Comparison of ENCODE assay signal across 17 mouse cellular contexts in the genomic region with DNA sequence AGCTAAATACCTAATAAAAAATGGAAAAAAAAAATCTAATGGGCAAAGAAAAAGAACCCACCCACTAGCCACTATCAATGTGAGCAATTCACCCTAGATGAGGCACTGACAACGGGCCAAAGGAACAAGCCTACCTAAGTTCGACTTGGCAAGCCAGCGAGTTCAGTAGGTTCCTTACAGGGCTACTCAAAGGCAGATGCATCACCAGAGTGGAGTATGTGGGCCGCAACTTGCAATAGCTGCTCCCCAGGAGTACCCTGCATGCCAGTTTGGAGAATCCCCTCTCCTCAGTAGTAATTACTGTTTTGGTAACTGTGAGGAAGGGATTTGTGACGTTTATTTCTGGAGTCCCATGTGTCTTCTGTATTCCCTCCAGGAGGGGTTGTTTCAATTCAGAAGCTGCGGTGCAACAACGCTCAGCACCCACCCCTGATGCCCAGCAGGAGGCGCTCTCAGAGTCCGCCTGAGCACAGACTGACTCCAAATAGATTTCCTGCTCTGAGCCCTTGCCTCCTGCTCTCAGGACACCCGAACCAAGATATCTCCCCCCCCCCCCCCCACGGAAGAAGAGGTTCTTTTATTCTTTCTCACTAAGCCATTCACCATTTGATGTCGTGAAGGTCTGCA.
DNase-seq lines count a peak whose midpoint lies in the region; ATAC-seq and TF ChIP-seq lines count a peak whose summit lies in the region.
"Had no signal": no experiment of that assay in that cellular context is flagged by ENCODE, and none has a peak within 500 bp of the region (broad histone marks: within the 10 kb centered on the region; RNA-seq: fewer than 3 reads in every experiment).

No protein-coding gene starts in this region.

- H3K27me3 ChIP-seq in kidney, adult 2 months (replicated peaks; ENCODE audit: control insufficient read depth, insufficient read depth, low read length): no peaks in the 10 kb centered on the region
- H3K27me3 ChIP-seq in kidney, embryonic 14.5 days (ENCODE audit: control insufficient read depth, insufficient read depth, low read length): no peaks in the 10 kb centered on the region
- no peaks in the 10 kb centered on the region for H3K27me3 ChIP-seq in testis, adult 2 months (ENCODE audit: control insufficient read depth, insufficient read depth, low read length)
- H3K27me3 ChIP-seq: embryonic facial prominence, embryonic 12.5 days; Patski had no signal

- H3K36me3 ChIP-seq in kidney, adult 2 months (ENCODE audit: control insufficient read depth, insufficient read depth, low read length): no peaks in the 10 kb centered on the region
- no peaks in the 10 kb centered on the region for H3K36me3 ChIP-seq in kidney, embryonic 14.5 days (ENCODE audit: control insufficient read depth, insufficient read depth, low read length)
- H3K36me3 ChIP-seq in testis, adult 2 months (ENCODE audit: control insufficient read depth, insufficient read depth, low read length): no peaks in the 10 kb centered on the region
- H3K36me3 ChIP-seq: embryonic facial prominence, embryonic 12.5 days had no signal

- WGBS in kidney, adult 2 months: 77% methylated on average over 12 of the region's 12 CpGs
- WGBS in kidney, embryonic 14.5 days: 76% methylated on average over 12 of the region's 12 CpGs

- H3K4me1 ChIP-seq in kidney, adult 2 months (ENCODE audit: control insufficient read depth, insufficient read depth, low read length): no peaks in the 10 kb centered on the region
- 0 out of 2 replicates have a peak, but pooled peaks cover 7% of the 10 kb centered on the region for H3K4me1 ChIP-seq in kidney, embryonic 14.5 days (ENCODE audit: control insufficient read depth, insufficient read depth, low read length)
- H3K4me1 ChIP-seq in testis, adult 2 months (ENCODE audit: control insufficient read depth, insufficient read depth, low read length): no peaks in the 10 kb centered on the region
- H3K4me1 ChIP-seq: embryonic facial prominence, embryonic 12.5 days had no signal

- no peak for TF ChIP-seq POLR2A in kidney, adult 2 months (IDR thresholded peaks at IDR 0.05; ENCODE audit: low read depth, low read length)
- no peak for TF ChIP-seq POLR2A in testis, adult 2 months (IDR thresholded peaks at IDR 0.05; ENCODE audit: control insufficient read depth, low read depth, low read length)

- no peak overlapping the region for H3K4me3 ChIP-seq in kidney, adult 2 months (ENCODE audit: insufficient read depth, low read depth, low read length)
- no peak overlapping the region for H3K4me3 ChIP-seq in kidney, embryonic 14.5 days (ENCODE audit: low read length)
- H3K4me3 ChIP-seq in testis, adult 2 months (ENCODE audit: control insufficient read depth, low read depth, low read length): no peak overlapping the region
- H3K4me3 ChIP-seq: embryonic facial prominence, embryonic 12.5 days had no signal

- no peak for ATAC-seq in kidney, embryonic 14.5 days (ENCODE audit: low FRiP score, low TSS enrichment)
- ATAC-seq: Patski had no signal

- H3K9ac ChIP-seq in kidney, embryonic 14.5 days (ENCODE audit: low read depth, low read length): no peak overlapping the region
- H3K9ac ChIP-seq: embryonic facial prominence, embryonic 12.5 days had no signal

- H3K4me2 ChIP-seq in kidney, embryonic 14.5 days (replicated peaks; ENCODE audit: low read depth, low read length): no peak overlapping the region
- H3K4me2 ChIP-seq: embryonic facial prominence, embryonic 12.5 days had no signal

- H3K27ac ChIP-seq in kidney, adult 2 months (ENCODE audit: insufficient read depth, low read depth, low read length): no peak overlapping the region
- H3K27ac ChIP-seq in kidney, embryonic 14.5 days (ENCODE audit: low read depth, low read length): no peak overlapping the region
- no peak overlapping the region for H3K27ac ChIP-seq in testis, adult 2 months (ENCODE audit: control insufficient read depth, insufficient read depth, low read depth, low read length)
- H3K27ac ChIP-seq: embryonic facial prominence, embryonic 12.5 days; macrophage had no signal

- 0 out of 2 replicates have a peak, but pooled peaks have one; percentile 3 for TF ChIP-seq CTCF in kidney, adult 2 months (conservative IDR thresholded peaks at IDR 0.05; ENCODE audit: insufficient read depth, insufficient read length, low read depth, low read length)
- TF ChIP-seq CTCF in testis, adult 2 months (IDR thresholded peaks at IDR 0.05; ENCODE audit: control insufficient read depth, insufficient read depth, insufficient replicate concordance, low read depth, low read length): peak; percentile 65; the same call in 1 of the 2 replicates

- no peak for DNase-seq in kidney, adult 2 months
- no peak for DNase-seq in testis, postnatal 14 days (ENCODE audit: low spot score)
- peak; percentile 61 for DNase-seq in ZHBTc4 (ENCODE audit: low read depth, low spot score)
- peak; percentile 42 for DNase-seq in testis, postnatal 10 days (ENCODE audit: low spot score)
- no peak for DNase-seq in frontal cortex, postnatal 36 days (ENCODE audit: low spot score in 2 of 2)
- DNase-seq: cerebellum, adult 18-20 months; gastrocnemius, postnatal 36 days; kidney, adult 18-20 months; kidney, postnatal 36 days; left cerebral cortex, postnatal 4 days; midbrain, embryonic 14.5 days; right cerebral cortex, postnatal 4 days had no signal

- H3K9me3 ChIP-seq in kidney, embryonic 14.5 days (ENCODE audit: control insufficient read depth, low read length): no peaks in the 10 kb centered on the region
- H3K9me3 ChIP-seq: embryonic facial prominence, embryonic 12.5 days had no signal

Comparison
In these comparisons a context has a peak if more than half of its experiments do, and no peak if none do; other contexts are left out.
1. DNase-seq: peak in ZHBTc4 (single experiment) and testis, postnatal 10 days (single experiment); none in kidney, adult 2 months (single experiment), testis, postnatal 14 days (single experiment) and frontal cortex, postnatal 36 days (0 of 2).